Mouse (Mus musculus): Measurements from ENCODE around the gene Fam243. TPM values are rescaled to one million over a fixed set of nuclear protein-coding genes. Genes with fewer than 3 reads are reported as not detected.

The Fam243 gene
- polyA plus RNA-seq, 1 experiment from 2014 or later: not detected

DNA sequence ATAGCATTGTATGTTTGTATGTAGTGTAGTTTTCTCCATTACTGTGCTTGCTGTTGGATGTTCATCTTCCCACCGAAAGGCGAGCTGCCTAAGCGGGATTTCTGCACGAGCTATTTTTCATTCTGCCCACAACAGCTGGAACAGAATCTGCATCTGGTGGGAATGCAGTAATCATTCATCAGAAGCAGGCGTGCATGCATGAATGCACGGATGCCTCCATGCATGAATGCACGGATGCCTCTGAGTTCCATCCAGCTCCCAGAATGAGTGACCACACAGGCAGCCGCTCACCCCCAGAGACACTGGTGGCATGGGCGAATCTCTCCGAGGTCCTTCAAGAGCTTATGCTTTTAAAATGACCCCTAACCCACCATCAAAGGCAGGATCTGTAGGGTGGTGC lies 36.3 kb upstream of the Fam243 start:
- H3K4me3 ChIP-seq (ENCODE audit: low read depth, low read length): no peak overlapping the region

DNA sequence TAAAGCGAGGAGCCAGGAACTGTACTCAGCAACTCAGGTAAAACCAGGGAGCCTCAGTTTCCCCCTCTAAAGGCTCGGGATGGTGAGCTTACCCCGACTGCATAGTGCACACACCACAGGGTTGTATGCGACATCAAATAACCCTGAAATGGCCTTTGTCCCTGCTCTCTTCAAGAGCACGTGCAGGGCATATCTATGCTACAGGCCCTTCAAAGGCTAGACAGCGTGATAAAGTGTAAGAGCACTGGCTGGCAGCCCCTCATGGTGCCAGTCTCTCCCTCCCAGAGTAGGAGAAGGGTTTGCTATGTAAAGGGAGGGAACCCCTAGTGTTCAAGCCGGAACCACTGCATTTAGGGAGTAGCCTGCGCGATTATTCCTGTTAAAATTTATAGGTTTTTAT lies 35.8 kb upstream of the Fam243 start:
- 77% methylated on average over 9 of the region's 9 CpGs for WGBS
- H3K9ac ChIP-seq (ENCODE audit: low read length): no peak overlapping the region
- no peaks in the 10 kb centered on the region for H3K27me3 ChIP-seq (ENCODE audit: control insufficient read depth, insufficient read depth, low read length)
- H3K36me3 ChIP-seq (ENCODE audit: control insufficient read depth, insufficient read depth, low read length): no peaks in the 10 kb centered on the region
- H3K9me3 ChIP-seq (ENCODE audit: control insufficient read depth, low read length): no peaks in the 10 kb centered on the region
- no peak for ATAC-seq (ENCODE audit: low FRiP score, low TSS enrichment)
- TF ChIP-seq CTCF (IDR thresholded peaks at IDR 0.05; ENCODE audit: low read depth) (no peak), EP300 (optimal IDR thresholded peaks at IDR 0.05) (no peak)
- no peak for DNase-seq (ENCODE audit: low spot score)
- no peak overlapping the region for H3K4me2 ChIP-seq (replicated peaks; ENCODE audit: low read depth)
- no peaks in the 10 kb centered on the region for H3K4me1 ChIP-seq (replicated peaks; ENCODE audit: control insufficient read depth, insufficient read depth)
- H3K27ac ChIP-seq (replicated peaks): no peak overlapping the region
- H3K4me3 ChIP-seq (ENCODE audit: low read depth, low read length): no peak overlapping the region

More for the DNA sequence above, 36.3 kb upstream of the Fam243 start:
- no peak for TF ChIP-seq CTCF (IDR thresholded peaks at IDR 0.05; ENCODE audit: low read depth)
- TF ChIP-seq EP300 (optimal IDR thresholded peaks at IDR 0.05): no peak
- H3K27ac ChIP-seq (replicated peaks): no peak overlapping the region
- no peaks in the 10 kb centered on the region for H3K9me3 ChIP-seq (ENCODE audit: control insufficient read depth, low read length)
- no peaks in the 10 kb centered on the region for H3K36me3 ChIP-seq (ENCODE audit: control insufficient read depth, insufficient read depth, low read length)
- WGBS: 75% methylated on average over 10 of the region's 10 CpGs
- no peak overlapping the region for H3K4me2 ChIP-seq (replicated peaks; ENCODE audit: low read depth)
- no peaks in the 10 kb centered on the region for H3K27me3 ChIP-seq (ENCODE audit: control insufficient read depth, insufficient read depth, low read length)
- no peak overlapping the region for H3K9ac ChIP-seq (ENCODE audit: low read length)
- DNase-seq (ENCODE audit: low spot score): no peak
- no peak for ATAC-seq (ENCODE audit: low FRiP score, low TSS enrichment)
- H3K4me1 ChIP-seq (replicated peaks; ENCODE audit: control insufficient read depth, insufficient read depth): no peaks in the 10 kb centered on the region

DNA sequence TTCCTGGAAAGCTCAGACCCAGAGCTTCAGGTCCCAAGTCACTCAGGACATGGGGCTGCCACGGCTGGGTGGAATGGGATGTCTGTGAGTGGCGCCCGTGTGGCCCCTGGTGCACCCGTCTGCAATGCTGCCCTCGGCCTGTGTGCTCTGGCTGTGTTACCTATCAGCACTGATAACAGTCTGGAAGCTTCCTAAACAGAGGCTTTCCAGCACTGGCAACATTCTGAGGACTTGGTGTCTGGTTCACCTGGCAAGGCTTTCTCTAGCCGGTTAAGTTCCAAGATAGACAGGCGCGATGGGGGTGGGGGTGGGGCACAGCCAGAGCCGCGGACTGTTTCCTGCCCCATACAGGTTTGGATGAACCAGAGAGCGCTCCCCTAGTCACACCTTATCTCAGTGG lies 34.7 kb upstream of the Fam243 start:
- DNase-seq (ENCODE audit: low spot score) (no peak), ATAC-seq (ENCODE audit: low FRiP score, low TSS enrichment) (no peak)
- no peak for TF ChIP-seq CTCF (IDR thresholded peaks at IDR 0.05; ENCODE audit: low read depth)
- no peak for TF ChIP-seq EP300 (optimal IDR thresholded peaks at IDR 0.05)
- H3K4me2 ChIP-seq (replicated peaks; ENCODE audit: low read depth): no peak overlapping the region
- WGBS: 68% methylated on average over 11 of the region's 11 CpGs
- no peaks in the 10 kb centered on the region for H3K27me3 ChIP-seq (ENCODE audit: control insufficient read depth, insufficient read depth, low read length)
- H3K4me1 ChIP-seq (replicated peaks; ENCODE audit: control insufficient read depth, insufficient read depth): no peaks in the 10 kb centered on the region
- H3K9ac ChIP-seq (ENCODE audit: low read length): no peak overlapping the region
- H3K36me3 ChIP-seq (ENCODE audit: control insufficient read depth, insufficient read depth, low read length): no peaks in the 10 kb centered on the region
- no peak overlapping the region for H3K4me3 ChIP-seq (ENCODE audit: low read depth, low read length)
- H3K9me3 ChIP-seq (ENCODE audit: control insufficient read depth, low read length): no peaks in the 10 kb centered on the region
- H3K27ac ChIP-seq (replicated peaks): no peak overlapping the region

DNA sequence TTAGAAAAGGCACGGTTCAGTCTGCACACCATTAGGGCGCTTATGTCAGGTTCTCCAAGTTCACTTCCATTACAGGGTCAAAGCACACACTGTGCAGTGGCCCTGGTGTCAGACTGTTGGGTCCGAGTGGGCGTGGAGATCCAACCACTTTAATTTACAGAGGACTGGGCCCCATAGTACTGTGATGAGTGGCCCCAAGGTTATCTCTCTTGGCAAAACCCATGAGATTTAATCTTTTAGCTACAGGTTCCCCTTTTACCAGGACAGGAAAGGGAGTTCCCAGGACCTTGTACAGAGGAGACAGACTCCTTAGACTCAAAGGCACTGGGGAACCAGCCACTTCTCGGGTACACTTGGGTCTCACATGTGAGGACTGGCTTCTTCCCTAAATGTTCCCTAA lies 34.1 kb upstream of the Fam243 start:
- TF ChIP-seq CTCF (IDR thresholded peaks at IDR 0.05; ENCODE audit: low read depth) (no peak), EP300 (optimal IDR thresholded peaks at IDR 0.05) (no peak)
- Histone ChIP-seq H3K4me2 (replicated peaks; ENCODE audit: low read depth) (no peak overlapping the region), H3K4me1 (replicated peaks; ENCODE audit: control insufficient read depth, insufficient read depth) (no peaks in the 10 kb centered on the region), H3K4me3 (ENCODE audit: low read depth, low read length) (no peak overlapping the region), H3K9me3 (ENCODE audit: control insufficient read depth, low read length) (no peaks in the 10 kb centered on the region), H3K27me3 (ENCODE audit: control insufficient read depth, insufficient read depth, low read length) (no peaks in the 10 kb centered on the region), H3K27ac (replicated peaks) (no peak overlapping the region), H3K36me3 (ENCODE audit: control insufficient read depth, insufficient read depth, low read length) (no peaks in the 10 kb centered on the region), H3K9ac (ENCODE audit: low read length) (no peak overlapping the region)
- 62% methylated on average over 5 of the region's 5 CpGs for WGBS
- ATAC-seq (ENCODE audit: low FRiP score, low TSS enrichment): no peak
- no peak for DNase-seq (ENCODE audit: low spot score)

DNA sequence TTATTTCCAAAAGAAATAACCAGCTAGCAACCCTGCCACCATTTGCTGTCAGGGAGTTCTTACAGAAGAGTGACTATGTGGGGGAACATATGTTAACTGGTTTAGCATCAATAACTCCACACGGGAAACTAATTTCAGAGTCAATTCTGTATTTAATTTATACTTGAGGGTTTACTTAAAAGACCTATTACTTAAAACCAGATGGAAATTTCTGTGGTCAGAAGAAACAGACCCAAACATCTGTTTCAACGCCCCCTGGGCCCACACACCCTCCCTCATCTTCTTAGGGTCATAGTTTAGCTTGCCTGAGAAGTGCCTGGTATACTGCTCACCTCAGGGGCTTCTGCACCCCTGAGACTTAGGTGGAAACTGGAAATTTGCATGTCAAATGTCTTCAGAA lies 32.7 kb upstream of the Fam243 start:
- Histone ChIP-seq H3K4me3 (ENCODE audit: low read depth, low read length) (no peak overlapping the region), H3K4me1 (replicated peaks; ENCODE audit: control insufficient read depth, insufficient read depth) (no peaks in the 10 kb centered on the region), H3K9me3 (ENCODE audit: control insufficient read depth, low read length) (no peaks in the 10 kb centered on the region), H3K4me2 (replicated peaks; ENCODE audit: low read depth) (no peak overlapping the region), H3K9ac (ENCODE audit: low read length) (no peak overlapping the region), H3K27ac (replicated peaks) (no peak overlapping the region), H3K36me3 (ENCODE audit: control insufficient read depth, insufficient read depth, low read length) (no peaks in the 10 kb centered on the region), H3K27me3 (ENCODE audit: control insufficient read depth, insufficient read depth, low read length) (no peaks in the 10 kb centered on the region)
- DNase-seq (ENCODE audit: low spot score): no peak
- TF ChIP-seq CTCF (IDR thresholded peaks at IDR 0.05; ENCODE audit: low read depth): no peak
- no peak for TF ChIP-seq EP300 (optimal IDR thresholded peaks at IDR 0.05)
- no peak for ATAC-seq (ENCODE audit: low FRiP score, low TSS enrichment)
- 52% methylated on average over 2 of the region's 2 CpGs for WGBS

DNA sequence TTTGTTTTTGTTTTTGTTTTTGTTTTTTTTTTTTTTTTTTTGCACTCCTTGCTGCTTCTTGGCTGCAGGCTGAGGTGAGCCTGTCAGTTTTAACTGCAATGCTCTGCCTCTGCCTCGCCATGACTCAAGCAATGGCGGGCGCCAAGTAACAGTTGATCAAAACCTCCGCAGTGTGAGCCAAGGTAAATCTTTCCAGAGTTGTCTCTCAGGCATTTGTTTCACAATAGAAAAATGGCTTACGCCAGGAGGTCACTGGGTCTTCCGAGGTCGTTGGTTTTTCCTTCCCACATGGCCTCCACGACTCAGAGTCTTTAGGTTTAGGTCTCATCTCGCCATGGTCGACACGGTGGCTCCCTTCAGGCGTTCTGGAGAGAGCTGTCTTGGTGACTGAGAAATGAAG lies 32.1 kb upstream of the Fam243 start:
- Histone ChIP-seq H3K4me1 (replicated peaks; ENCODE audit: control insufficient read depth, insufficient read depth) (no peaks in the 10 kb centered on the region), H3K36me3 (ENCODE audit: control insufficient read depth, insufficient read depth, low read length) (no peaks in the 10 kb centered on the region), H3K27me3 (ENCODE audit: control insufficient read depth, insufficient read depth, low read length) (no peaks in the 10 kb centered on the region), H3K27ac (replicated peaks) (no peak overlapping the region), H3K9me3 (ENCODE audit: control insufficient read depth, low read length) (no peaks in the 10 kb centered on the region), H3K9ac (ENCODE audit: low read length) (no peak overlapping the region), H3K4me3 (ENCODE audit: low read depth, low read length) (no peak overlapping the region), H3K4me2 (replicated peaks; ENCODE audit: low read depth) (no peak overlapping the region)
- no peak for DNase-seq (ENCODE audit: low spot score)
- 83% methylated on average over 12 of the region's 12 CpGs for WGBS
- TF ChIP-seq CTCF (IDR thresholded peaks at IDR 0.05; ENCODE audit: low read depth) (no peak), EP300 (optimal IDR thresholded peaks at IDR 0.05) (no peak)
- no peak for ATAC-seq (ENCODE audit: low FRiP score, low TSS enrichment)
